Mouse (Mus musculus) R1 (cell line): ENCODE results near the gene Gm49373.

Experiments
- DNase-seq: peaks from one replicate; pipeline ENCODE4 v3.0.0-alpha.2; 2018; ENCODE audit warnings: low read depth, low spot score

The Gm49373 gene

GRCm38 (mm10) chr9:21073044-21073840 lies at the start of gene Gm49373, which contains the start of gene Fdx1l:
Gene Gm49373 (minus strand): TSS chr9:21073096.
Gene Fdx1l (minus strand): TSS chr9:21073614.
- DNase-seq = peak; percentile 92

GRCm38 (mm10) chr9:21121483-21121882 lies 48.6 kb upstream of the Gm49373 start:
- peak; percentile 55 for DNase-seq

GRCm38 (mm10) chr9:21117073-21117472 lies 44.2 kb upstream of the Gm49373 start:
- DNase-seq = no peak

- no peak for DNase-seq
Measured at GRCm38 (mm10) chr9:21115105-21115504, 42.2 kb upstream of the Gm49373 start.

GRCm38 (mm10) chr9:21114190-21114589 lies 41.3 kb upstream of the Gm49373 start:
- DNase-seq = no peak

GRCm38 (mm10) chr9:21113751-21114150 lies 40.9 kb upstream of the Gm49373 start:
- no peak for DNase-seq

- peak; percentile 56 for DNase-seq
Measured at GRCm38 (mm10) chr9:21107607-21108237, 34.8 kb upstream of the Gm49373 start.

GRCm38 (mm10) chr9:21105760-21106564 lies 33.1 kb upstream of the Gm49373 start:
- no peak for DNase-seq

GRCm38 (mm10) chr9:21104814-21105213 lies 31.9 kb upstream of the Gm49373 start:
- no peak for DNase-seq

GRCm38 (mm10) chr9:21102076-21102475 lies 29.2 kb upstream of the Gm49373 start:
- DNase-seq = no peak

GRCm38 (mm10) chr9:21100447-21101161 lies 27.7 kb upstream of the Gm49373 start:
- peak; percentile 46 for DNase-seq

- no peak for DNase-seq
Measured at GRCm38 (mm10) chr9:21097793-21098192, 24.9 kb upstream of the Gm49373 start.

- peak; percentile 92 for DNase-seq
Measured at GRCm38 (mm10) chr9:21095958-21096357, 23.1 kb upstream of the Gm49373 start.

GRCm38 (mm10) chr9:21093423-21093822 lies 20.5 kb upstream of the Gm49373 start:
- no peak for DNase-seq

GRCm38 (mm10) chr9:21091707-21092320 lies 18.9 kb upstream of the Gm49373 start, which contains the start of the genes Gm38431 and Raver1:
Gene Gm38431 (minus strand): TSS chr9:21091997.
Gene Raver1 (minus strand): TSS chr9:21092008.
- DNase-seq = peak; percentile 99

GRCm38 (mm10) chr9:21090972-21091706 lies 18.2 kb upstream of the Gm49373 start:
- no peak for DNase-seq

GRCm38 (mm10) chr9:21090537-21090936 lies 17.6 kb upstream of the Gm49373 start:
- DNase-seq = no peak

- DNase-seq = no peak
Measured at GRCm38 (mm10) chr9:21083324-21083723, 10.4 kb upstream of the Gm49373 start.

- no peak for DNase-seq
Measured at GRCm38 (mm10) chr9:21081127-21081526, 8.2 kb upstream of the Gm49373 start.

GRCm38 (mm10) chr9:21075625-21076024 lies 2.7 kb upstream of the Gm49373 start:
- no peak for DNase-seq
